Mouse (Mus musculus): ENCODE data around the gene Fggy.

- TF ChIP-seq CTCF (IDR thresholded peaks at IDR 0.05; ENCODE audit: low read depth, low read length), result no peak
- TF ChIP-seq POLR2A (IDR thresholded peaks at IDR 0.05; ENCODE audit: extremely low read depth, insufficient read depth, low read length), result no peak
These were observed 18.2 kb downstream of the Fggy start for GRCm38 (mm10) chr4:95575411-95575911.
